Mouse (Mus musculus): ENCODE measurements at regions not wholly inside any gene's neighbourhood (a gene's known extent, or its start where the extent isn't known, plus 50 kb on each side); places are given as distances from the start of the nearest gene placed in this dataset.
"Not testable (repeated sequence)": the region's sequence is repeated elsewhere in the genome, so short reads cannot be mapped to it uniquely, and the experiment has no call there.

GRCm38 (mm10) chr14:74182996-74183395 is 457.6 kb upstream of the Htr2a start:
- DNase-seq (ENCODE audit: low spot score in 2 of 2) = no peak

DNA sequence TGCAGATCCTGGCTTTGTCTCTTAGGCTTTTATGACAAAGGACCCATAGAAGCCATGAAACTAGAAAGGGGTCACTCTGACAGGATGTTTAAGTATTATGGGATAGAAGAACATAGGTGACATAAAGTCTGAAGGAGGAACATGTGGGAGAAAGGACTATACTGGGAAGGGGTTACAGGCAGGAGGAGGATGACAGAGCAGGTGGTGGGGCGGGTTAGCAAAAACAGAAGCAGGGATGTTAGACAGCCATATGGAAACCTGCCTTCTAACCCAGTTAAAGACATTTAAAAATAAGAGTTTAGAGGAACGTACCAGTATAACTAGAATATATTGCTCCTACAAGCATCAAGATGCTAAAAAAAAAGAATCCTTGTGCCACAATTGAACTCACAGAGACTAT is 438.9 kb upstream of the Htr2a start:
- no peak for DNase-seq (ENCODE audit: low spot score in 2 of 2)

GRCm38 (mm10) chr14:74205011-74205410 is 435.6 kb upstream of the Htr2a start:
- DNase-seq (ENCODE audit: low spot score in 2 of 2) = no peak

GRCm38 (mm10) chr14:74217914-74218446 is 422.7 kb upstream of the Htr2a start:
- no peak for DNase-seq (ENCODE audit: low spot score in 2 of 2)

GRCm38 (mm10) chr14:74219761-74220160 is 420.9 kb upstream of the Htr2a start:
- DNase-seq (ENCODE audit: low spot score in 2 of 2) = no peak

DNA sequence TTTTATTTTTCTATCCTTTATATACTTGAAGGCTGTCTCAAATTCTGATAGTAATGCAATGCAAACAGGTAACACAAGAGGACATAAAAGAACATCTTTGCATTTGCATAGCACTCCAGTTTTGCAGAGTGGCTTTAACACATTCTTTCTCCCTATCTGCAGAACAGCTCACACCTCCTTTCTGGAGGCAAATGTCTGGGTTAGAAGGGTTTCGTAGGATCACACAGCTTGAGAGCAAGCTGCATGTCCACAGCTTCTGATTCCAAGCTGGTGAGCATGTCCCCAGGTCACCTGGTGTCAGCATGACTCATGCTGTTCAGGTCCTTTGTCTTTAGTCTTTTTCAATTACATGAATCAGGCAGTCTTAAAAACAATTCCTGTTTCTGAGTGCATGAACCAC is 418.5 kb upstream of the Htr2a start:
- DNase-seq (ENCODE audit: low spot score in 2 of 2) = no peak

DNA sequence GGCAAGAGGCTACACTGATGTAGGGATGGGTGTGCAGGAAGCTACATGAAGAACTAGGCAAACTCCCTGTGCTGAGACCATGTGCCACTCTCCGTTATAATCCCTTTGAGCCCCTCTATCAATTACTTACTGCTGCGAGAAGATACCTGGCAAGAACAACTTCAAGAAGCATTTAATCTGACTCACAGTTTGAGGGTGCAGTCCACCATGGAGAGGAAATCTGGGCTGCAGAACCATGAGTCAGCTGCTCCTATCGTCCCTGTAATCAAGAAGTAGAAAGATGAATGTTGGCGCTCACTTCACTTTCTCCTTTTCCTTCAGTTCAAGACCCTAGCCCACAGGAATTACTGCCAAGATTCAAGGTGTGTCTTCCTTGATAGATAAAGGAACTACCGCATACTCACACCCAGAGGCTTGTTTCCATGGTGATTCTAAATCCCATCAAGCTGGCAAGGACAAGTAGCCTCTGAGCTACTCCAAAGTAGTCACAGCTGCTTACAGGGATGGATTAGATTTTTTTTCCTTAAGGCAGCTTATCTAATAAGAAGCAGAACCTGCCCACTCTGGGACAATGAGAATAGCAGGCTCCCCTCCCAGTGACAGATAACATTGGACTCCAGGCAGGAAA is 411.0 kb upstream of the Htr2a start:
- no peak for DNase-seq (ENCODE audit: low spot score in 2 of 2)

DNA sequence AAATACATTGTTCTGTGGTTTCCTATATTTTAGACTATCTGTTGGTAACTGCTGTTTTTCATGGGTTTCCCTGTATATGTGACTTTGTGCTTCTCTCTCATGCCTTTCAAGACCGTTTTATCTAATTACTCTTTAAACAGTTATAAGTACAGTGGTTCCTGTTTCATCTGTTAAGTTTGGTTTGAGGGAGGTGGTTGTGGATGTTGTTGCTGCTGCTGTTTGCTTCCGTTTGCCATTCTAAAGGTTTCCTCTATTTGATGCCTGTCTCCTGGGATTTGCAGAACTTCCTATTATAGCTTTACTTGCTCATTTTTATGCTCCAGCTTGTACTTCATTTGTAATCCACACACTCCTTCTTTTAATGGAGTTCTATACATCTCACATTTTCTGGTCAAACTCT is 400.4 kb upstream of the Htr2a start:
- DNase-seq (ENCODE audit: low spot score in 2 of 2) = no peak

DNA sequence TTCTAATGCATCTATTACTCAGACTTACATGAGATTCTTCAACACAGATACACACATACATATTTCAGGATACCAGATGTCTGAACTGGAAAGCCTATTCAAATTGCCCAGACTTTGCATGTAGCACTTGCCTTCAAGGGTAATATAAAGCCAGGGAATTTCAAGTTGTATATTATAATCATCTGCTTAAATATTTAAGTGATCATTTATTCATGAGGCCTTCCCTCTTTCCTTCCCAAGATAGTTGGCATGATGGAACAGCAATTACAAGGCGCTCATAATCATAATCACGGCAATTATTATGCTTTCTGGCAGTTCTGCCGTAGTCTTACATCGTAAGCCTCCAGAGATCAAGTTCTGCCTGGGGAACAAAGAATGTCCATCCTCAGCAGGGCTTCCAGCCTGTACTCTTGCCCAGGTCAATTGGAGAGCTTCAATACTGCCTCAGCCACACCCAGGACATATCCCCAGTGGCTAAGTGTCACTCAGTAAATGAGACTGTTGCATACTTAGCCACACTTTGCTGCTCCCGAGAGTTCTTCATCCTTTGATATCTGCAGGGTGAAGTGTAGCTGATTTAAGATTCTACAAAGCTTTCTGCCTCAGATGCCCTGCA is 391.3 kb upstream of the Htr2a start:
- DNase-seq (ENCODE audit: low spot score in 2 of 2) = no peak

- no peak for DNase-seq (ENCODE audit: low spot score in 2 of 2)
Observed at GRCm38 (mm10) chr14:74250021-74250420, 390.6 kb upstream of the Htr2a start.

DNA sequence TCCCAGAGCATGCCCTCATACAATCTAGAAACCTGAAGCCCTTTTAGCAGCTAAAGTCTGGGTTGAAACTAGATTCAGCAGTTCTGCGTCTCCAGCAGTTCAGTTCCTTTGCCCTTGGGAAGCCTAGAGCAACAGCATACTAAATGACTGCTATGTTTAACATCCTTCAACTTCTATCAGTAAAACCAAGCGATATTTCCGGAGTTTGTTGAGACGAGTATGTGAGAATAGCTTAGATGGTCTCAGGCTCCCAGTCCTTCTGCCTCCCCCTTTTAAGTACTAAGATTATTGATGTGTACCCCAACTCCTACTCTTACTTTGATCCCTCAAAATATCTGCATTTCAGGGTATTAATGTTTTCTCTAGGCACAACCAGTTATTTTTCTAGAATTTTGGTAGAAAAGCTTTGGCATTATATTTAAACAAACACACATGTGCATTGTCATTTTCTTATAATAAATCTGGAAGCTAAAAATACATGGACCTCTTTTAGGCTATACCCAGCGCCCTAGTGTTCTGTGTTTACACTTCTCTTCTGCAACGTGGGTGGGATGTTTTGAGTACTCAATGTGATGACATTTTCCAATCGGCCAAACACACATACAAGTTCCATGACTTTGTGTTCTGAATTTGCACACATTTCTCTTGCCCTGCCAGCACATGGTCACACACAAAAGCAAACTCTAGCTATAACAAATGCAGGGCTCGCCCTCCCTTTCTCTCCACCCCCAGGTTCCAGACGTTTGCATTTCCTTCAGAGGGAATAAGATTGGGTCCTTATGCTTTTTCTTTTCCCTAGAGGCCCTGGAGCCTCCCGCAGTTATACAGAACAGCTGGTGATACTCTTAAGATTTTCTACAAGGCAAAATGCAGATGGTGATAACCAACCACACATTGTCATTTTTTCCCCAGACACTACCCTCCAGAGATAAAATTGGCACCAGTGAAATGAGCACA is 388.2 kb upstream of the Htr2a start:
- DNase-seq (ENCODE audit: low spot score in 2 of 2) = no peak

- DNase-seq (ENCODE audit: low spot score in 2 of 2) = no peak
Observed at GRCm38 (mm10) chr14:74255000-74255399, 385.6 kb upstream of the Htr2a start.

GRCm38 (mm10) chr14:74259437-74259836 is 381.2 kb upstream of the Htr2a start:
- no peak for DNase-seq (ENCODE audit: low spot score in 2 of 2)

- DNase-seq (ENCODE audit: low spot score in 2 of 2) = no peak
Observed at GRCm38 (mm10) chr14:74267086-74267485, 373.6 kb upstream of the Htr2a start.

DNA sequence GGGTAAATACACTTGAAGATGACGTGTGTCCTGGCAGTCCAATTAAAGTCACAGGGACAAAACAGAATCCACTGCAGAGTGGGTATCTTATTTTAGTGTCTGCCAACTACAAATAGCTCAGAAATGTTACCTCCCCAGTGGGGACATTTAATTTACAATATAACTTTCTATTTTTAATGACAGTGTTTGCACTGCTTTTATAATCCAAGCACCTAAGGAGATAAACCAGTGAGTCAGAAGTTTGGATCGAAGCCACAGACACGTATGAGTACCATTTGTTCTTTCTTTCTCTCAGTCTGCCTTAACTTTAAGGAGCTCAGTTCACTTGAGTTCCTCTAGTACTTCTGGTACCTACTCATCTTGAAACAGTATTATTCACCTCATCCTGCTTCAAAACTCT is 346.1 kb upstream of the Htr2a start:
- DNase-seq (ENCODE audit: low spot score in 2 of 2) = no peak

DNA sequence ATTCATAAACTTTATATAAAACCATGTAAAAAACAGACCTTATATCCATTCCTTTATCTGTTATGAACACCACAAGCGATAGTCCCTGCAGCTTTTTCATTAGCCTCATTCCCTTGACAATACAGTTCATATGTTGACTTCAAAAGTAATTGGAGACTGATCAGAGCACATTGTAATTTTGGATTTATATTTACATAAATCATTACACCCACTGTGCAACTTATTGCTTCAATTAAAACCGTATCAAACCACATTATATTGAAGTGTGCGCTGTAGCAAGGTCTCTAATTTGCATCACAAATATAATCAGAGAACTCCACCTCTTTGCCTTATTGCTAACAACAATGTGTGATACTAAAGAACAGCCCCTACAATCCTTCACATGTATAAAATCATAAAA is 336.2 kb upstream of the Htr2a start:
- no peak for DNase-seq (ENCODE audit: low spot score in 2 of 2)

DNA sequence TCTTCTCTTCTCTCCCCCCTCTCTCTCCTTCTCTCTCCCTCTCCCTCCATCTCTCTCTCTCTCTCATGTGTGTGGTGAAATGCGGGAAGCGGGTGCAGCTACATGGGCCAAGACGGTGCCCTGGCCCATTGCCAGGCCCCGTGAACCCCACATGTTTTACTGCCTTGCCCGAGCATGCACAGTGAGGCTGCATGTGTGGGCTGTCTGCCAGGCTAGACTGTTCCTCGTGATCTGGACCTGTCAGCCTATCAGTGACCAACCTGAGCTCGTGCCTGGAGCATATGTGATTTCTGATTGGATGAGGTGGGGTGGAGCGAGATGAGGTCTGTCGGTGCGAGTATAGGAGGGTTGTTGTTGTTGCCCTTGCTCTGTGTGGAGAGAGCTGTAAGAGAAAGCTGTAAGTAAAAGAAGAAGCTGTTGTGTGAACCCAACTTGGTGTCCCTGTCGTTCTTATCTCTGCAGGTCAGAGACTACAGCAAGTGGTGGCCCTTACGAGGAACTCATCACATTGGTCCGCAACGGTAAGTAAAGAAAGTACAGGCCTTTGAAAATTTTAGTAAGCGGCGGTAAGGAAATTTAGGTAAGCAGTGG is 333.8 kb upstream of the Htr2a start:
- no peak for DNase-seq (ENCODE audit: low spot score in 2 of 2)

DNA sequence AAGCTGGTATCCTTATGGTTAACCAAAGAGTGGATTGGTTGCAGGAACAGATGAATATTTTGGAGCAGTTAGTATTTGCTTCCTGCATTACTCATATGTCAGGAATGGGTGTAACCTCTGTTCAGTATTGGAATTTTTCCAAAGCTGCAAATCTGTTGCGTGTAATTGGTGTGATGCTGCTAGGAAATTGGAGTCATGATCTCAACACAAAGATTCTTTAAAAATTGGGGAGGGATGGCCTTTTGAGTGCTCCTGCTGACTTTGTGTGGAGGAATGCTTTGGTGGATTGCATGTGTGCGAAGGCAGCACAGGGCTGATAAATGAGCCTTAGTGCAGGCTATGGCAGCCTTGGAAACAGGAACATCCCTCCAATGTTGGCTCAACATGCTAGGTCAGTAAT is 331.2 kb upstream of the Htr2a start:
- not testable (repeated sequence) for DNase-seq (ENCODE audit: low spot score in 2 of 2)

DNA sequence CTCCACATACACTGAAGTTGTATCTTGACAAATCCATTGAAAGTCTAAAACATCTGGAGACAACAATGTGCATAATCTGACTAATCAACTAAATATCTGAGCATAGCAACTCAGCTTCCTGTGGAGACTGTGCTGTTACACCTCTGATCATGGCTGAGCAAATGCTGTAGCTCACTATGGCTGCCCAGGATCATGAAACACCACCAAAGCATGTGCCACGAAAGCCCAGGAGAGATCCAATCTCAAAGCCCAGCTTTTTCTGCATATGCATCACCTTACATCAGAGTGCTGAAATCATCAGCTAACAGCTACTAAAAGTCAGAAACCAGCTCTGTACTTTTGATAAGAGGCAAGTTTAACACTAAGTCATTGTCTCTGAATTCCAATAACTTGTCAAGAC is 313.3 kb upstream of the Htr2a start:
- no peak for DNase-seq (ENCODE audit: low spot score in 2 of 2)

DNA sequence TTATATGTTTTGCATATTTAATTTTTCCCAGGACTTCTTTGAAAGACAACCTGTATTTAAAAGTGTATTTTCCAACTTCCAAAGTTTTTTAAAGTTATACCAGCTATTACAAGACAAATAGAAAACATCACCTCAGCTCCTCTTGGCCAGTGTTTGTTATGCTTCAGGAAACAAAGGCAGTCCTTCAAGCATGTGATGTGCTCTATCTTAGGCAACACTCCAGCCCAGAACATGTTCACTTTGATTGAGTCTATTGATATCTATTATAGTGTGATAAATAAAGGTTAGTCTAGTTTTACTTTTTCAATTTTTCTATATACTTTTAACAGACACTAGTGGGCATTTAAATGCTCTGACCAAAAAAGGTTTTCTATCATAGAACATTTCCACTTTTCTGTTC is 289.9 kb upstream of the Htr2a start:
- DNase-seq (ENCODE audit: low spot score in 2 of 2) = no peak

GRCm38 (mm10) chr14:74352286-74352685 is 288.4 kb upstream of the Htr2a start:
- no peak for DNase-seq (ENCODE audit: low spot score in 2 of 2)

Data from adrenal gland, postnatal 4 days (tissue).